Mouse (Mus musculus): ENCODE measurements around the gene Sh3bp5.

The Sh3bp5 gene

DNA sequence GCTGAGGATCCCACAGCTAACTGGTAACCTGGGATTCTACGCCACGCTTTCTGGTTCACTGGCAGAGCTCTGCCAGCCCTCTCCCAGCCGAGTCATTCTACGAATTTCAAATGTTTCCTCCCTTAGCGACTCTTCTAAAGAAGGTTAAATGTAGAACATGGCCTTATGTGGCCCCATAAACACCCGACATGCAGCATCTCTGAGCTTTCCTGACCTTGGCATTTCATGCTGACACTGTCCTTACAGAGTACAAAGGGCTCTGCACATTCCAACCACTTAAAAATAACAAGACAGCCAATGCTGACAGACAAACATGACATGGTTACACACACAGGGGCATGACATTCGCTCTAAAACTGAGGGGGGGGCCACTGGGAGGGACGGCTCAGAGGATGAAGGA lies 27.2 kb downstream of the Sh3bp5 start:
- DNase-seq (ENCODE audit: low spot score) = no peak

DNA sequence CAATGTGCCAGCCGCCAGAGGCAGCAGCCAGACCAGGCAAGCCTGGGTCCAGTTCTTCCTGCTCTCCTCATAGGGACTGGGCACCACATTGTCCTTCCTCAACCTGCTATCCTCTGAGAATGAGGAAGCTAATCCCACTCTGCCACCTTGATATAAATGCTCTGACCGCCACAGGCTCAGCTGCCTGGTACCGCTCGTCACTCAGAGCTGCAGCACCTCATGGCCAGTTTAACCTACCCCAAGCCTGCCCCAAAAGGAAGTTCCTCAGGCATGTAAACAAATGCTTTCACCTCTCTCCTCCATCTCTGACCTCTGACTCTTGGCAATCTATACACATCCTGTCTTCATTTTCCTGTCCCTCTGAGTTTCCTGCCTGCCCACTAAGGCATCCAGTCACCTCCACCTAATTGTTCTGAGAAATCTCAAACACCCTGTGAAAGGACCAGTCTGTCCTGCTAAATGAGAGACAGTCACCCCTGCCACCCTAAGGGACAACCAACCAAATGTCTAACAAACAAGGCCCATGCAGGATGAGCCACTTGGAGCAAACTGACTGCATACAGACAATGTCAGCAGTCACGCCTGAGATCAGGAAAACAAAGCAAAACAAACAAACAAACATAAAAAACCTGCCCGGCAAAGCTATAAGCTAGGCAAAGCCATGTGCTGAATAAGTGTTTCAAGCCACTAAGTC lies 27.8 kb downstream of the Sh3bp5 start:
- DNase-seq (ENCODE audit: low spot score) = no peak

DNA sequence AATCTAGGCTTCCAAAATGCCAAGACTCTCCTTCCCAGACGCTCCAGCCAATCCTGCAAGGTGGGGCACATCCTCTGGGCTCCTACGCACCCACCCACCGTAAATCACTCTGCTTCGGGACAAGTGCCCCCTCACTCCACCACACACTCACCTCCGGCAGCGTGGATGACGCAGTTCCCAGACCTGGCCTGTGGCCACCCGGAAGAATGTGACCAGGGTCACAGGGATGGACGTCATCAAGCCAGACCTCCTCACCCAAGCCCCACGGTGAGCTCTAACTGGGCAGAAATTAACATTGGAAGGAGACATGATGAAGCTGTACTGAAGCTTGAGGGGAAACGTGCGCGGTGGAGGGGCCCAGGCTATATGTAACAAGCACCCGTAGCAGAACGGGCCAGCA lies 28.7 kb downstream of the Sh3bp5 start:
- no peak for DNase-seq (ENCODE audit: low spot score)

DNA sequence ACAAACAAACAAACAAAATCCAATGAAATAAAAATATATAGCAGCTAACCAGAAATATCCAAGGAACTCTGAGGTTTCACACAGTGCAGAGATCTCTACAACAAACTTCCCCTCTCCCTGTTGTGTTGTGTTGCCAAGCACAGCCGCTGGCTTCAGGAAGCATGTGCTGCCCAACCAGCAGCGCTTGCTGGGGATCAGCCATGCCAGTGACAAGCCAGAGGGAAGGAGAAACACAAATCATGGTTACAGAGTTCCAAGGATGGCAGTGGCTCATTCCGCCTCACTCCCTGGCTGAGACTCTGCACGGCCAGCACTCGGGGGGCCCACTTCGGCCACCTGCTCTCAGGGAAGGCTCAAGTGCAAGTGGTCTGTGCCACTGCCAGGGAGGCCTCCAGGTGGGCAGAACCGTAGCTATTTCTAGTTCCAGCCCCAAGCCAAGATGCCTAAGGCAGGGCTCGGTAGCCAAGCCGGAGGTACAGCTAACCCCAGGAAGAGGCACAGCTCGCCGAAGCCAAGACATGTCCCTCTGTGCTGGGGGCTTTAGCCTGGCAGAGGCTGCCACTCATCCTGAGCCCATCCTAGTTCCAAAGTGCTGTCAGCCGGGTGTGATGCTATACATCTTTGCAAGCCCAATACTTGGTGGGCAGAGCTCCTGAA lies 29.6 kb downstream of the Sh3bp5 start:
- no peak for DNase-seq (ENCODE audit: low spot score)

DNA sequence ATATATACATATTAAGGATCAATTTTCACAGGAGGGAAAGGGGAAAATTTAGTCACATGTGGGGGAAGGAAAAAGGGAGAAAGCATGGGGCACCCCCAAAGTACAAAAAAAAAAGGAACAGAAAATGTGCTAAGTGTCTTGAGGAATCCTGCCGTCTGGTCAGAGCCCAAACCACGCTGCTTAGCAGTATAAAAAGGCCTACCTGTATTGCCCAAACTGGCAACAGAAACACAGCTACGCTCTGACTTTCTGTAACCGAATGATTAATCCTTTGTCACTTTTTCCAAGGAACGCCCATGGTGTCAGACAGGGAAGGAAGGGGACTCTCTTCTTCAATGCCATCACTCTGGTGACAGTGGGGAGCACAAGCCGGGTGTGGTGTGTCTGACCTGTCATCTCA lies 30.2 kb downstream of the Sh3bp5 start:
- DNase-seq (ENCODE audit: low spot score) = no peak

DNA sequence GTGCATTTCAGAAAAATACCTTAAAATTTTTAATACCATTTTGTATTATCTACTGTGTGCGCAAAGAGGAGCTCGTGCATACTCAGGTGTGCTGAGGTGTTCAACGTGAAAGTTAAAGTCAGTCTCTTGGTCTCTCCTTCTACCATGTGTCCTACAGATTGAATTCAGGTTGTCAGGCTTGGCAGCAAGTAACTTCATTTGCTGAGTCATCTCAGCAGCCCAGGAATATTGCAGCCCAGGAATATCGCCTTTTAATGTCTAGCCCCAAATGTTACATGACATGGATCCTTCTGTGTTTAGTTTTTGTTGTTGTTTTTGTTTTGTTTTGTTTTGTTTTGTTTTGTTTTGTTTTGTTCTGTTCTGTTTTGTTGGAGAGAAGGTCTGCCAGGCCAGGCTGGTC lies 31.2 kb downstream of the Sh3bp5 start:
- DNase-seq (ENCODE audit: low spot score) = no peak

DNA sequence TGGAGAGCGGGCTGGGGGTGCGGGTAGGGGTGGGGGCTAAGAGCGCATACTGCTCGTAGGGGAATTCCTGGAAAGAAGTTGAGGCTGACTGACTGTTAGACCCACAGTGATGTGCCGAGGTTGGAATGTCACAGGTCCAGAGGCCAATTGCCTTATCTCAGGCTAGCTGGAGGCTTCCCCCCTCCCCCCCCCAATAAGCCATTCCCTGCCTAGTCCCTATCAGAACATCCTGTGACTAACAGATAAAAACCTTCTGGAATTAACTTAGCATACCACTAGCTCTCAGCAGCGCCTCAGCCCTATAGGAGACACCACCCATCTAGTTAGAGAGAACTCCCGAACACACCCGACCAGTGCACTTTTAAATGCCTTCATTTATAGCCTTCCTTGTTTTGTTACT lies 31.9 kb downstream of the Sh3bp5 start:
- DNase-seq (ENCODE audit: low spot score) = no peak

DNA sequence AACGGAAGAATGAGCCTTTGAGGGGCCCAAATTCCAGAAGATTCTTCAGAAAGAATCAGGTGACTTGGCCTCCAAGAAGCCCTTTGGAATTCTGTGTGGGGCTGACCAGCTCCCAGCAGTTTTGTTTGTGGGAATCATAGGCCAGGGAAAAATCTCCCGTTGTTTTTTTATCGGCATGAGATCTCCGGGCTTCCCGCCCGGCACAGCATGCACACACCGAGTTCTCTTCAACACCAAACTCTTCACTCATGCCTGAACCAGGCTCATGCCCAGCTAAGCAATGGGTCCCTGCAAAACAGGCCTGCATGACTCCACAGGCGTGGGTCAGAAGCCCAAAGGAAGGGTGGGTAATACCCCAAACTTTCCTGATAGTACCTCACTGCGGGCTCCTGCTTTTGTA lies 32.3 kb downstream of the Sh3bp5 start:
- no peak for DNase-seq (ENCODE audit: low spot score)

DNA sequence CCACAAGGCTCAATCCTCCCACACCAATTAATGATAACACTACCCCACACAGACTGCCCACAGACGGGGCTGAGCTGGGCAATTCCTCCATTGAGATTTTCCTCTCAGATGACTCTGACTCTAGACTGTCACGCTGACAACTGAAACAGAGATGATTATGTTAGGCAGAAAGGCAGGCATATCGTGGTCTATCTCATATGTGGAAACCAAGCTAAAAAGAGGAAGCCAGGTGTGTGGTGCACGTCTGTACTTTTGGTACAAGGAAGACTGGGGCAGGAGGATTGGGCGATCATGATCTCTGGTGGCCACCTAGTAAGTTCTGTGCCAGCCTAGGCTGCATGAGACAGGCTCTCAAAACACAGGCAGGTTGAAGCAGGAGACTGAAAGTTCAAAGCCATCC lies 33.2 kb downstream of the Sh3bp5 start:
- DNase-seq (ENCODE audit: low spot score) = no peak

DNA sequence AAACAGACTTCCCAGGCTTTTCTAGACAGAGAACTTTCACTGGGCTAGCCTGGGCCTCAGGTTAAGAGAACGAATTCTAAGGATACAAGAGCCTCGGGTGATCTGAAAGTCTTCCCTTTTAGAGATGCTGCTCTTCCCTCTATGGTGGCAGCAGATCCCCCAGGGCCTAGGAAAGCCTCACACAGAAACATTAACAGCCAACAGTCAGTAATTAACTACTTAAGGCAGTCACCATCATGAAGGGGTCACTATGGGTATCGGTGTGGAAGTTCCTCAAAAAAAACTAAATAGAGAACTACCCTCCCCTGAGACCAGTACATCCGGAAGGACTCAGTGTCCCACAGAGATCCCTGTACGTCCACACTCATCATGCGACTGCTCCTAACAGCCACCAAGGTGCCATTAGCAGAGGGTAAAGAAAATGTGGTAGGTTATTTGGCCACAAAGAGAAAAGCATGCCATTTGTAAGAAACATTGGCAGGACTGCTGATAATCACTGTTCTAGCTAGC lies 33.9 kb downstream of the Sh3bp5 start:
- DNase-seq (ENCODE audit: low spot score) = no peak

DNA sequence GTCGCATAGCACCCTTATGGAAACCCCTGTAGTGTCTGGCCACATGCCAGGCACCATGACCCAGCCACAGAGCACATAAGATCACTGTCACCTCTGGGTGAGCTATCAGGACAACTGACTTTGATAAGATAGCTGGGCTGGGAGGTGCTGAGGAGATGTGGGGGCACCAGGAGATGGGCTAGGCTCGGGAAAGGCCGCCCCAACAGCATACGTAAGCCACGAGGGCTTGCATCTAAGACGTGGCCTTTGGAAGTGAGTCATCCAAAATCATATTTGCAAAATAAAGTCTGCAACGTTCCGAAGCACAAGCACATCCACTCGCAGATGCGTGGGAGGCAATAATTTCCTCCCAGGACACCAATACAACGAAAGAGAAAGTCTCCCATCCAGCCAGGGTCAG lies 35.0 kb downstream of the Sh3bp5 start:
- DNase-seq (ENCODE audit: low spot score) = no peak

DNA sequence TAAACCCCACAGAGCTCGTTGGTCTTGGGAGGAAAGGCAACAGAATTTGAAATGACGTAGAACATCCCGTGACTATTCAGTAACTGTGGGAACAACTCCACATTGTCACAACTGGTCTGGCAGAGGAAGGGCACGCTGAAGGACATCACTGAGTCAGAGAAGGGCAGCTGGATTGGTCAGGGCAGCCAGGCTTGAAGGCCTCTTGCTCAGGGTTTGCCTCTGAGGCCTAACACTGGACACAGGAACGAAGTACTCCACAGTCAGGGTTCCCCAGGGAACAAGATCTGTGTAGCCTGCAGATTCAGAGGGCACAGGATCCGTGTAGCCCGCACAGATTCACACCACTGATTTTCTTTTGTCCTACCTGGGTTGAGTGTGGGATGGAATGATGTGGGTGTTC lies 35.6 kb downstream of the Sh3bp5 start:
- DNase-seq (ENCODE audit: low spot score) = no peak

DNA sequence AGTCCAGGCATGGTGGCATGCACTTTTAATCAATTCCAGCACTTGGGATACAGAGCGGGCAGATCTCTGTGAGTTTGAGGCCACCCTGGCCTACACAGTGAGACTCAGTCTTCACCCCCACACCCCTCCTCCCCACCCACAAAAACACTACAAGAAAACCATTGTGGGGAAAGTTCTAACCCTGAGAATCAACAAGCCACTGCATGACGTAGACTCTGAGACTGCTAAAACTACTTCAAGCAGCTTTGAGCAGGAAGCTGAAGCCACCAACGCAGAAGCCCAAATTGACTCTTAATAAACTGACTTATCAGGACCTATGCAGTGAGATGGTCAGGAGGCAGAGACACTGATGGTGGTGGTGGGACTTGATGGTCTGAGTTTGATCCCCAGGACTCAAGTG lies 36.6 kb downstream of the Sh3bp5 start:
- DNase-seq (ENCODE audit: low spot score) = no peak

DNA sequence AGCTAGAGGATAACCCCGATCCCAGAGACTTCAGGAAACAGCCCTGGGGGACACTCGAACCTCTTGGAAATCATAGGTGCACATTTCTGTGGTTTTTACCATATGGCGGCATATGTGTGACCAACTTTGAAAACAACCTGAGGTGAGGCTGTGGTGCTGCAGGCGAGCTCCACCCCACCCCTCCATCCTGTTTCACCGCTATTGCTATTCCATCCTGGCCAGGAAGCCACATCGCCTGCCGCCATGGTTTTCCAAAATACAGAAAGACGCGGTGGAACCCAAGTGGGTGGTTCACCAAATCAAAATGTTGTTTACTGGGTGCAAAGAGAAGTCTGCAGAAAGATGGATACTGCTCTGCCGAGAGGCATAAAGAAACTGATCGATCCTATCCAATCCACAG lies 37.1 kb downstream of the Sh3bp5 start:
- DNase-seq (ENCODE audit: low spot score) = no peak

DNA sequence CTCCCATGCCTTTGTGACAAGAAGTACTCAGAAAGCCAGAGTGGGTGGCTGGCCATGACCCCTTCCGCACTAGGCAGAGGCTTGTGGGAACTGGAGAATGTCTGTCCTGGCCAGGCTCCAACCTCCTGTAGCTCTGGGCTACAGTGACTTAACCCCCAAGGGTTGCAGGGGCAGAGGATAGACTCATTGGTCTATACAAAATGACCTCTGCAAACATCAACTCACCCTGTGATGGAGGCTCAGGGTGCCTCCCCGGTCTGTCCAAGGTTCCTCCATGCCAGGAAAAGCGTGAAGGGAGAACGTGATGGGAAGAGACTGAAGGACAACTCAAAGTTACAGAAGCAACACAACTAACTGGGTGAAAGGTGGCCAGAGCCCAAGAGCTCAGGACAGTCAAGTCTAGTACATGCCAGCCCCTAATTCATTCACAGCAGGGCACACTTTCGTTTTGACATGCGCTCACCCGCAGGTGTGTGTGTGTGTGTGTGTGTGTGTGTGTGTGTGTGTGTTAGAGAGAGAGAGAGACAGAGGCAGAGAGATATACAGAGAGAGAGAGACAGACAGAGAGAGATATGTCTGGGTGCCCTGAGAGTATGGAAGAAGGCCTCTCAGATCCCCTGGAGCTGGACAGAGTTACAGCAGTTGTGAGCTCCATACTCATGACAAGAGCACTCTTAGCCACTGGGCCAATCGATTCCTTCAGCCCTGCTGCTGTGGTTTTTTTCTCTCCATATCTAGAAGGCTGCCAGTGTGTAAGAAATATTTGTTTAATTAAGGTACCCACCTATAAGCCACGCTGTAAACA lies 37.9 kb downstream of the Sh3bp5 start:
- DNase-seq (ENCODE audit: low spot score) = no peak

DNA sequence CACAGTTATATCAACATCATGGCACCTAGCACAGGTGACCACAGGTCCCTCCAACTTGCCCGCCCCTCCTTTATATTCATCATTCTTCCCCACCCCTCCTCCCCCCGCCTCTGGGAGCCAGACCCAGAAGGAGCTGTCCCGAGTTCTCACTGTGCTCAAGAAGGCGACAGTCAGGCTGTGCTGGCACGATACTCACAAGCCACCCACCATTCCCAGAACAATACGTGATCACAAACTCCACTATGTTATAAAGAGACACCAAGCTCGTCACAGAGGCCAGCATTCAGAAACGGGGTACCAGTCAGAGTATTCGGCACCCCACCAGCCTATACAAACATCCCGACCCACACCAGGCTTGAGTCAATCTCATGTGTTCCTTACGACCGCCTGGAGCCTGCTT lies 38.5 kb downstream of the Sh3bp5 start:
- DNase-seq (ENCODE audit: low spot score) = no peak

DNA sequence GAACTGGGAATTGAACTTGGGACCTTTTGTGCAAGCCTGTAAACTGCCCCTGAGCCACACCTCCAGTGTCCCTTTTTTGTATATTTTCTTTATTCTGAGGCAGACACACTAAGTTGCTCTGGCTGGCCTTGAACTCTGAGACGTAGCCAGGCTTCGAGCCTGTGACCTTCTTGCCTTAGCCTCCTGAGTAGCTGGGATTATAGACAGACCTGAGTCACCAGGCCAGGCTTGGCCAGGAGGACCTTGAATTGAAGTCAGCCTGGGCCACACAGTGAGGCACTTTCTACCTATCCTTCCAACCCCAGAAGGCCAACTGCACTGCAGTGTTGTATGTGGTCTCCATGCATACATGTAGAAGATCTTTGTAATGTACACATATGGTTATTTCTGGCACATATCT lies 39.5 kb downstream of the Sh3bp5 start:
- DNase-seq (ENCODE audit: low spot score) = no peak

DNA sequence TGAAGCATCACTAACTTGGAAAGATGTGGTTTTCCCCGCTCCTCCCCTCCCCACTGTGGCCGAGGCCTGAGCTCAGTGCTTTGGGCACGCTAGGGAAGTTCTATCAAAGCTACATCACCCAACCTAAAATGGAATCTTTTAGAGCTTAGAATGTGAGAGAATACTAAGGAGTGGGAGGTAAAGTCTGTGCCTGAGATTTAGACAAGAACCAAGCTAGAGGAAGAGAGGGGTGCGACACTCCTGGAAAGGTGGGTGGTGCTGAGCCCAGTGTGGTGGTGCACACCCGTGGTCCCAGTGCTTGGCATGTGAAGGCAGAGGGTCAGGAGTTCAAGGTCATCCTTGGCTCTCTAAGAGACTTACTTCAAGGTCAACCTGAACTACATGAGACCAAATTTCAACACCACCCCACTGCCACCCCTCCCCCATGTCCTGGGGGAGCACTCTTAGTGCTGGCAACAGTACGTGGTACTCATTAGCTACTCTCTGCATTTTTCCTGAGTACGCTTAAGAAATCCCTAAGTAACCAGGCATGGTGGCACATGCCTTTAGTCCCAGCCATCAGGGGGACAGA lies 40.2 kb downstream of the Sh3bp5 start:
- DNase-seq (ENCODE audit: low spot score) = no peak

DNA sequence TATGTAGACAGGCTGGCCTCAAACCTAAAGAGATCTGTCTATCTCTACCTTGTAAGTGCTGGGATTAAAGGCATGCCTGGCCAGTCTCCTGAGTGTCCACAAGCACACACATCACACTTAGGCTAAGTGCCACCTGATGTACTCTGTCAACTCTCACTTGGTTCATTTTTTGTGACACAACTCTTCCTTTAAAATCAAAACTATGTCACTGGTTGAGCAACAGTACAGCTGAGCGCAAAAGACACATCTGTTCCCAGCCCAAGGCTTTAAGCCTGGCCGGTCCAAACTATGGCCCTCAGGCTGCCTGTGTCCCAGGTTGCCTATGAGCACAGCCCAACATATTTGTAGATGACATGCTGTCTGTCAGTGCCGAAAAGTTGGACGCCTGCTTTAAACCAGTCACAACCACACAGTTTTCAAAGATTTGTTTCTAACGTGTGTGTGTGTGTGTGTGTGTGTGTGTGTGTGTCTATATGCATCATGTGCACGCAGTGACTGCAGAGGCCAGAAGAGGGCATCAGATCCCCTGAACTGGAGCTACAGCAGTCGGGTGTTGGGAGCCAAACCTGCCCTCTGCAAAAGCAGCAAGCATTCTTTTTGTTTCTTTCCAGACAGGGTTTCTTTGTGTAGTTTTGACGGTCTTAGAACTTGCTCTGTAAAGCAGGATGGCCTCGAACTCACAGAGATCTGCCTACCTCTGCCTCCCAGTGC lies 40.9 kb downstream of the Sh3bp5 start:
- DNase-seq (ENCODE audit: low spot score) = no peak

DNA sequence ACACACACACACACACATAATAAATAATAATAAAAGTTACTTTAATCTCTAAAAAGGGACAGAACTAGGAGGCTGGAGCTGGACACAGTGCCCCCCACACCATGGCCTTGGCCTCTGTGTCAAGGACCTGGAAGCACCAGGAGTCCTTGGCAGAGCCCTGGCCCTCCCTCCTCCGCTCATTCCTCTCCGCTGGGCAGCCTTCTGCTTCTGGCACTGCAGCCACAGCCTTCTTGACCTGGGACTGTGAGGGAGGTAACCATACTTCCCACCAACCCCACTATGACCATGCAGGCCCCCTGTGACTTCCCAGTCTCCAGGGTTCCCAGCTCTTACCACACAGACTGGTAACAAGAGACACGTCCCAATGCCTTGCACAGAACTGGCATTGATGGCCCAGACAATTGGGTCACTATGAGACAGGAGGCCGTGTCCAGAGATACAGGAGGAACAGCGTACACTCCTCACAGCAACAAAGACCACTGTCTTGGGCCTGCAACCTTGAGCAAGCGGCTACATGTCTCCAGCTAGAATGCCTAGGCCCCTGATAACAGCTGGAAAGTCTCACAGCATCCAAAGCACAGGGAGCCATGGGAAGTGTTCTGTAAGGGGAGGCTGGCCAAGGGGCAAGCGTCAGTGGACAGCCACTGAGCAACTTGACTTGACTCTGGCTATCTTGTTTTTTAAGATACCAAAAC lies 41.8 kb downstream of the Sh3bp5 start:
- no peak for DNase-seq (ENCODE audit: low spot score)

DNA sequence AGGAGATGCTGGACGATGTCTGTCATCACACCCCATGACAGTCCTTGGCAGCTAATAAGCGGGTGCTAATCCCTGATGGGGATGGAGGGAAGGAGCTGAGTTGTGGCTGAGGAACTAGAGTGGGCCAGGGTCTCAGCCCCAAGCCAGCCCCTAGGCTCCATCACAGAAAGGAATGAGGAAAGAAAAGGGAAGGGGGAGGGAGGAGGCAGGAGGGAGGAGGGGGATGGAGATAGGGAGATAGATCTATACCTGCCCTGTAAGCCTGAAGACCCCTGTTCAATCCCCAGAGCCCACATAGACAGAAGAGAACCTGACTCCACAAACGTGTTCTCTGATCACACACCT lies 42.4 kb downstream of the Sh3bp5 start:
- no peak for DNase-seq (ENCODE audit: low spot score)
